Mouse (Mus musculus): ENCODE measurements at regions not wholly inside any gene's neighbourhood (a gene's known extent, or its start where the extent isn't known, plus 50 kb on each side); places are given as distances from the start of the nearest gene placed in this dataset.
A peak's percentile ranks its signal among the peaks of the same experiment; 100 is the strongest.

- no peaks in the 10 kb centered on the region for H3K4me1 ChIP-seq (replicated peaks; ENCODE audit: control insufficient read depth, insufficient read depth, low read length)
- ATAC-seq (ENCODE audit: low FRiP score) (no peak), DNase-seq (ENCODE audit: low spot score) (no peak)
- H3K27me3 ChIP-seq (ENCODE audit: control insufficient read depth, insufficient read depth, low read length), result no peaks in the 10 kb centered on the region
- WGBS, result 93% methylated on average over 1 of the region's 1 CpGs
- no peak overlapping the region for H3K4me3 ChIP-seq (replicated peaks; ENCODE audit: low read length)
- no peak overlapping the region for H3K27ac ChIP-seq
- H3K4me2 ChIP-seq (replicated peaks), result no peak overlapping the region
- no peaks in the 10 kb centered on the region for H3K36me3 ChIP-seq (replicated peaks; ENCODE audit: control insufficient read depth, insufficient read depth)
- no peak overlapping the region for H3K9ac ChIP-seq
- H3K9me3 ChIP-seq (ENCODE audit: control insufficient read depth, low read length), result no peaks in the 10 kb centered on the region
Measured at GRCm38 (mm10) chr4:73051511-73051910, 199.1 kb upstream of the Aldoart1 start.

GRCm38 (mm10) chr4:73047804-73048203 is 195.4 kb upstream of the Aldoart1 start:
- H3K4me2 ChIP-seq (replicated peaks), result no peak overlapping the region
- DNase-seq (ENCODE audit: low spot score) (no peak), ATAC-seq (ENCODE audit: low FRiP score) (no peak)
- H3K9me3 ChIP-seq (ENCODE audit: control insufficient read depth, low read length), result no peaks in the 10 kb centered on the region
- no peak overlapping the region for H3K4me3 ChIP-seq (replicated peaks; ENCODE audit: low read length)
- 38% methylated on average over 2 of the region's 2 CpGs for WGBS
- peaks cover 6% of the 10 kb centered on the region; the same call in 1 of the 2 replicates for H3K27me3 ChIP-seq (ENCODE audit: control insufficient read depth, insufficient read depth, low read length)
- no peak overlapping the region for H3K9ac ChIP-seq
- no peaks in the 10 kb centered on the region for H3K36me3 ChIP-seq (replicated peaks; ENCODE audit: control insufficient read depth, insufficient read depth)
- H3K4me1 ChIP-seq (replicated peaks; ENCODE audit: control insufficient read depth, insufficient read depth, low read length), result no peaks in the 10 kb centered on the region
- no peak overlapping the region for H3K27ac ChIP-seq

- ATAC-seq (ENCODE audit: low FRiP score), result no peak
- Histone ChIP-seq H3K36me3 (replicated peaks; ENCODE audit: control insufficient read depth, insufficient read depth) (no peaks in the 10 kb centered on the region), H3K27me3 (ENCODE audit: control insufficient read depth, insufficient read depth, low read length) (peaks cover 6% of the 10 kb centered on the region; the same call in 1 of the 2 replicates), H3K4me3 (replicated peaks; ENCODE audit: low read length) (no peak overlapping the region), H3K4me2 (replicated peaks) (no peak overlapping the region), H3K9me3 (ENCODE audit: control insufficient read depth, low read length) (no peaks in the 10 kb centered on the region), H3K9ac (no peak overlapping the region), H3K27ac (no peak overlapping the region), H3K4me1 (replicated peaks; ENCODE audit: control insufficient read depth, insufficient read depth, low read length) (no peaks in the 10 kb centered on the region)
- no peak for DNase-seq (ENCODE audit: low spot score)
- WGBS, result 43% methylated on average over 2 of the region's 2 CpGs
Measured at GRCm38 (mm10) chr4:73044356-73044755, 191.9 kb upstream of the Aldoart1 start.

- Histone ChIP-seq H3K4me2 (replicated peaks) (no peak overlapping the region), H3K9me3 (ENCODE audit: control insufficient read depth, low read length) (no peaks in the 10 kb centered on the region), H3K4me3 (replicated peaks; ENCODE audit: low read length) (no peak overlapping the region), H3K9ac (no peak overlapping the region), H3K36me3 (replicated peaks; ENCODE audit: control insufficient read depth, insufficient read depth) (no peaks in the 10 kb centered on the region), H3K27me3 (ENCODE audit: control insufficient read depth, insufficient read depth, low read length) (peaks cover 6% of the 10 kb centered on the region; the same call in 1 of the 2 replicates), H3K4me1 (replicated peaks; ENCODE audit: control insufficient read depth, insufficient read depth, low read length) (no peaks in the 10 kb centered on the region), H3K27ac (no peak overlapping the region)
- DNase-seq (ENCODE audit: low spot score) (peak; percentile 85), ATAC-seq (ENCODE audit: low FRiP score) (no peak)
- 23% methylated on average over 2 of the region's 2 CpGs for WGBS
Measured at GRCm38 (mm10) chr4:73042672-73043071, 190.2 kb upstream of the Aldoart1 start.

- Histone ChIP-seq H3K4me3 (replicated peaks; ENCODE audit: low read length) (no peak overlapping the region), H3K27me3 (ENCODE audit: control insufficient read depth, insufficient read depth, low read length) (peaks cover 6% of the 10 kb centered on the region; the same call in 1 of the 2 replicates), H3K4me2 (replicated peaks) (no peak overlapping the region), H3K9ac (no peak overlapping the region), H3K27ac (no peak overlapping the region), H3K4me1 (replicated peaks; ENCODE audit: control insufficient read depth, insufficient read depth, low read length) (no peaks in the 10 kb centered on the region), H3K36me3 (replicated peaks; ENCODE audit: control insufficient read depth, insufficient read depth) (no peaks in the 10 kb centered on the region), H3K9me3 (ENCODE audit: control insufficient read depth, low read length) (no peaks in the 10 kb centered on the region)
- 79% methylated on average over 2 of the region's 2 CpGs for WGBS
- DNase-seq (ENCODE audit: low spot score) (no peak), ATAC-seq (ENCODE audit: low FRiP score) (no peak)
Measured at GRCm38 (mm10) chr4:73041486-73041885, 189.1 kb upstream of the Aldoart1 start.

GRCm38 (mm10) chr4:72997686-72998085 is 145.3 kb upstream of the Aldoart1 start:
- Histone ChIP-seq H3K4me2 (replicated peaks) (no peak overlapping the region), H3K9me3 (ENCODE audit: control insufficient read depth, low read length) (no peaks in the 10 kb centered on the region), H3K4me1 (replicated peaks; ENCODE audit: control insufficient read depth, insufficient read depth, low read length) (no peaks in the 10 kb centered on the region), H3K27me3 (ENCODE audit: control insufficient read depth, insufficient read depth, low read length) (no peaks in the 10 kb centered on the region), H3K27ac (no peak overlapping the region), H3K4me3 (replicated peaks; ENCODE audit: low read length) (no peak overlapping the region), H3K36me3 (replicated peaks; ENCODE audit: control insufficient read depth, insufficient read depth) (no peaks in the 10 kb centered on the region), H3K9ac (no peak overlapping the region)
- DNase-seq (ENCODE audit: low spot score) (no peak), ATAC-seq (ENCODE audit: low FRiP score) (no peak)
- WGBS, result 81% methylated on average over 1 of the region's 1 CpGs

GRCm38 (mm10) chr4:72996102-72996501 is 143.7 kb upstream of the Aldoart1 start:
- no peaks in the 10 kb centered on the region for H3K9me3 ChIP-seq (ENCODE audit: control insufficient read depth, low read length)
- no peak overlapping the region for H3K27ac ChIP-seq
- no peak for ATAC-seq (ENCODE audit: low FRiP score)
- no peak overlapping the region for H3K4me2 ChIP-seq (replicated peaks)
- 90% methylated on average over 2 of the region's 2 CpGs for WGBS
- DNase-seq (ENCODE audit: low spot score), result no peak
- H3K9ac ChIP-seq, result no peak overlapping the region
- no peaks in the 10 kb centered on the region for H3K27me3 ChIP-seq (ENCODE audit: control insufficient read depth, insufficient read depth, low read length)
- no peaks in the 10 kb centered on the region for H3K36me3 ChIP-seq (replicated peaks; ENCODE audit: control insufficient read depth, insufficient read depth)
- H3K4me1 ChIP-seq (replicated peaks; ENCODE audit: control insufficient read depth, insufficient read depth, low read length), result no peaks in the 10 kb centered on the region
- no peak overlapping the region for H3K4me3 ChIP-seq (replicated peaks; ENCODE audit: low read length)

- H3K4me2 ChIP-seq (replicated peaks), result no peak overlapping the region
- no peaks in the 10 kb centered on the region for H3K27me3 ChIP-seq (ENCODE audit: control insufficient read depth, insufficient read depth, low read length)
- no peak overlapping the region for H3K9ac ChIP-seq
- DNase-seq (ENCODE audit: low spot score), result no peak
- no peaks in the 10 kb centered on the region for H3K4me1 ChIP-seq (replicated peaks; ENCODE audit: control insufficient read depth, insufficient read depth, low read length)
- H3K27ac ChIP-seq, result no peak overlapping the region
- H3K36me3 ChIP-seq (replicated peaks; ENCODE audit: control insufficient read depth, insufficient read depth), result no peaks in the 10 kb centered on the region
- 68% methylated on average over 7 of the region's 7 CpGs for WGBS
- H3K4me3 ChIP-seq (replicated peaks; ENCODE audit: low read length), result no peak overlapping the region
- no peaks in the 10 kb centered on the region for H3K9me3 ChIP-seq (ENCODE audit: control insufficient read depth, low read length)
- ATAC-seq (ENCODE audit: low FRiP score), result no peak
Measured at GRCm38 (mm10) chr4:72946369-72946981, 94.0 kb upstream of the Aldoart1 start.

- Histone ChIP-seq H3K9ac (no peak overlapping the region), H3K4me2 (replicated peaks) (no peak overlapping the region), H3K27ac (no peak overlapping the region), H3K9me3 (ENCODE audit: control insufficient read depth, low read length) (no peaks in the 10 kb centered on the region), H3K4me1 (replicated peaks; ENCODE audit: control insufficient read depth, insufficient read depth, low read length) (no peaks in the 10 kb centered on the region), H3K4me3 (replicated peaks; ENCODE audit: low read length) (no peak overlapping the region), H3K36me3 (replicated peaks; ENCODE audit: control insufficient read depth, insufficient read depth) (no peaks in the 10 kb centered on the region), H3K27me3 (ENCODE audit: control insufficient read depth, insufficient read depth, low read length) (no peaks in the 10 kb centered on the region)
- 45% methylated on average over 3 of the region's 3 CpGs for WGBS
- ATAC-seq (ENCODE audit: low FRiP score), result 0 out of 2 replicates have a peak, but pooled peaks have one; percentile 27
- DNase-seq (ENCODE audit: low spot score), result no peak
Measured at GRCm38 (mm10) chr4:72923396-72923795, 71.0 kb upstream of the Aldoart1 start.

GRCm38 (mm10) chr4:72914991-72915390 is 62.6 kb upstream of the Aldoart1 start:
- 61% methylated on average over 3 of the region's 3 CpGs for WGBS
- Histone ChIP-seq H3K27me3 (ENCODE audit: control insufficient read depth, insufficient read depth, low read length) (no peaks in the 10 kb centered on the region), H3K4me2 (replicated peaks) (no peak overlapping the region), H3K4me1 (replicated peaks; ENCODE audit: control insufficient read depth, insufficient read depth, low read length) (no peaks in the 10 kb centered on the region), H3K9me3 (ENCODE audit: control insufficient read depth, low read length) (no peaks in the 10 kb centered on the region), H3K4me3 (replicated peaks; ENCODE audit: low read length) (no peak overlapping the region), H3K36me3 (replicated peaks; ENCODE audit: control insufficient read depth, insufficient read depth) (no peaks in the 10 kb centered on the region), H3K27ac (no peak overlapping the region), H3K9ac (no peak overlapping the region)
- DNase-seq (ENCODE audit: low spot score) (no peak), ATAC-seq (ENCODE audit: low FRiP score) (no peak)

Measured in hindbrain, embryonic 14.5 days (tissue).